Mouse (Mus musculus) spleen, adult 2 months (tissue): ENCODE data around the gene Ugt1a6a.

Source experiments
- CTCF ChIP-seq: fragments of 200-500 bp; IDR thresholded peaks from 2 replicates; pipeline ENCODE4 v1.5.1; 2011; ENCODE audit warnings: mild to moderate bottlenecking, inconsistent platforms; ENCODE audit not compliant: insufficient read depth, insufficient read length, insufficient replicate concordance; ENCODE audit errors: extremely low read depth
- POLR2A ChIP-seq: fragments of 200-500 bp; IDR thresholded peaks from 2 replicates; pipeline ENCODE4 v1.6.1; 2011; ENCODE audit warnings: low read depth, low read length, inconsistent platforms

DNA sequence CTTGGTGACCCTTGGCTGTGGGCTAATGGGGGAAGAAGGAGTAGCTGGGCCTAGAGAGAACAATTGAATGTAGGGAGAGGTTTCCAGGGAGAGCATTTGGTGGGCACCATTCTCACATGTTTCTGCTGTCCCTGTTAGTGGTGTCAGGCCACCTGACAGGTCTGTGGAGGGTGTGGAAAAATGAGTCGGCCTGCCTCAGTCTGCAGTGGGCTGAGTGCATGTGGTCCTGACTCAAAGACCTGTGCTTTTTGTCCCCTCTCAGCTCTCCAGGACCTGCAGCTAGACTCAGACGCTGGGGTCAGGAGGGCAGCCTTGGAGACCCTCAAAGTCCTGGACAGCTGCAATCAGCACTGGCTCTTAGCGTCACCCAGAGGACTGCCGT is 125.0 kb downstream of the Ugt1a6a start:
- TF ChIP-seq CTCF (no peak), POLR2A (no peak)
